Mouse (Mus musculus): ENCODE measurements around the gene Lsmem1. TPM values are rescaled to one million over a fixed set of nuclear protein-coding genes. Genes with fewer than 3 reads are reported as not detected.

Gene Lsmem1
- total RNA-seq (2012; rRNA removed) (not detected in 2 replicates), total RNA-seq (2014; rRNA removed) (not detected in 2 replicates), polyA plus RNA-seq (2012; ENCODE audit: insufficient read length, low read depth) (not detected in 2 replicates)

DNA sequence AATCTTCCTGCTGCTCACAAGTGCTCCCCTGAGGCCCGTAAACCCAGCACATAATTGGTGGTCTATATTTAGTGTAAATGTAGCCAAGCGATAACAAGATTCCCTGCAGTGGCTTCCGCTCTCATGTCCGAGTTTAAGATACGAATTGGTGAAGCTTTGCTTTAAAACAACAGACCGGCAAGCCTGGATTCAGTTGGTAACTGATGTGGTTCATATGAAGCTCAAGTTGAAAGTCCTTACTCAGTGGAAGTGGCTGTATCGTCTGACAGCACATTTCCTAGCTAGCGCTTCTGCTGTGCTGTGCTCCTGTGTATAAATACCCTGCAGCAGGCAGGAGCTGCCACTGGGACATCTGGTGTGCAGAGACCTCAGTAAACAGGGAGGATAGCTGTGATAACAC is at the start of gene Lsmem1:
TSS of gene Lsmem1 (minus strand) at position 189 of the 400 bp plus-strand sequence.
- dilution Hi-C loops (cut with MboI; ENCODE audit: extremely low pct_ligation_motif_present, extremely low pct_unique_long_range_greater_than_20kb, low sequenced_read_pairs) = no loop called here
- no peak within 1 kb of the TSS for H3K27ac ChIP-seq (ENCODE audit: insufficient read depth, low read depth)
- H3K4me1 ChIP-seq (ENCODE audit: control insufficient read depth in 1 of 2, insufficient read depth in 2 of 2) = peaks cover 0 to 15% of the 10 kb centered on the region in 2 experiments; a peak in 2 of 4 replicates
- TF ChIP-seq USF2 (conservative IDR thresholded peaks at IDR 0.05; ENCODE audit: low read depth, low read length) = no peak
- TF ChIP-seq JUND (conservative IDR thresholded peaks at IDR 0.05; ENCODE audit: low read depth, low read length) = no peak
- TF ChIP-seq TCF12 (IDR thresholded peaks at IDR 0.05; ENCODE audit: low read depth, low read length) = no peak
- TF ChIP-seq POLR2AphosphoS2 (IDR thresholded peaks at IDR 0.05; ENCODE audit: low read depth, low read length) = no peak
- TF ChIP-seq ZNF384 (IDR thresholded peaks at IDR 0.05; ENCODE audit: low read depth, low read length) = no peak
- no peak for TF ChIP-seq RAD21 (IDR thresholded peaks at IDR 0.05; ENCODE audit: low read depth, low read length)
- no peak for TF ChIP-seq E2F4 (IDR thresholded peaks at IDR 0.05; ENCODE audit: insufficient replicate concordance, low read depth, low read length)
- TF ChIP-seq SMC3 (IDR thresholded peaks at IDR 0.05; ENCODE audit: low read depth, low read length) = no peak
- no peak for TF ChIP-seq GABPA (IDR thresholded peaks at IDR 0.05; ENCODE audit: insufficient replicate concordance, low read depth, low read length)
- no peak for TF ChIP-seq MAX (IDR thresholded peaks at IDR 0.05; ENCODE audit: low read length)
- TF ChIP-seq MAZ (IDR thresholded peaks at IDR 0.05; ENCODE audit: low read depth, low read length) = no peak
- no peak for TF ChIP-seq POLR2A (IDR thresholded peaks at IDR 0.05; ENCODE audit: low read depth, low read length)
- no peak for TF ChIP-seq ZKSCAN1 (IDR thresholded peaks at IDR 0.05; ENCODE audit: borderline replicate concordance, low read depth, low read length)
- TF ChIP-seq NRF1 (IDR thresholded peaks at IDR 0.05; ENCODE audit: low read depth, low read length) = no peak
- no peak for TF ChIP-seq IRF4 (IDR thresholded peaks at IDR 0.05; ENCODE audit: low read depth, low read length)
- TF ChIP-seq MXI1 (IDR thresholded peaks at IDR 0.05; ENCODE audit: low read depth, low read length) = no peak
- TF ChIP-seq ELF1 (IDR thresholded peaks at IDR 0.05; ENCODE audit: low read depth, low read length) = no peak
- no peak for TF ChIP-seq JUN (IDR thresholded peaks at IDR 0.05; ENCODE audit: insufficient read depth, low read depth, low read length)
- no peak for TF ChIP-seq SIN3A (IDR thresholded peaks at IDR 0.05; ENCODE audit: low read length)
- in situ Hi-C loops (cut with MboI; ENCODE audit: low pct_ligation_motif_present, low pct_unique_long_range_greater_than_20kb, low sequenced_read_pairs) = no loop called here
- H3K36me3 ChIP-seq (replicated peaks in 1 of 2; ENCODE audit: control insufficient read depth in 1 of 2, insufficient read depth in 1 of 2, low read length in 1 of 2) = peaks cover 20 to 45% of the 10 kb centered on the region in 2 experiments
- no peak within 1 kb of the TSS for H3K9ac ChIP-seq (ENCODE audit: insufficient read depth, low read depth)
- no peaks in the 10 kb centered on the region for H3K9me3 ChIP-seq (replicated peaks; ENCODE audit: low read length)
- no peak within 1 kb of the TSS; the same call in 1 of the 2 replicates for H3K4me2 ChIP-seq (ENCODE audit: insufficient read depth, low read depth, poor library complexity, severe bottlenecking)
- no peaks in the 10 kb centered on the region for H3K27me3 ChIP-seq (replicated peaks)
- H3K4me3 ChIP-seq (replicated peaks in 1 of 3; ENCODE audit: low read depth in 2 of 3, low read length in 2 of 3, poor library complexity in 1 of 3) = no peak within 1 kb of the TSS
- DNase-seq (ENCODE audit: extremely low read depth) = no peak
- no peaks in the 10 kb centered on the region; the same call in 1 of the 2 replicates for H3K79me2 ChIP-seq (replicated peaks; ENCODE audit: control insufficient read depth, extremely low read depth, insufficient read depth, poor library complexity, severe bottlenecking)

GRCm38 (mm10) chr12:40248454-40249180 is 49.3 kb upstream of the Lsmem1 start, which contains the start of gene Ifrd1:
TSS of gene Ifrd1 (minus strand) at chr12:40248504.
- dilution Hi-C loops (cut with MboI; ENCODE audit: extremely low pct_ligation_motif_present, extremely low pct_unique_long_range_greater_than_20kb, low sequenced_read_pairs) = no loop called here
- H3K27ac ChIP-seq (ENCODE audit: insufficient read depth, low read depth) = no peak within 1 kb of the TSS

More at GRCm38 (mm10) chr12:40248454-40249180, 49.3 kb upstream of the Lsmem1 start, which contains the start of gene Ifrd1:
- DNase-seq (ENCODE audit: extremely low read depth) = peak; percentile 58
- Histone ChIP-seq H3K27me3 (replicated peaks) (no peaks in the 10 kb centered on the region), H3K36me3 (replicated peaks in 1 of 2; ENCODE audit: control insufficient read depth in 1 of 2, insufficient read depth in 1 of 2, low read length in 1 of 2) (no peaks in the 10 kb centered on the region), H3K4me2 (ENCODE audit: insufficient read depth, low read depth, poor library complexity, severe bottlenecking) (peak within 1 kb of the TSS; percentile 43), H3K9ac (ENCODE audit: insufficient read depth, low read depth) (peak within 1 kb of the TSS; percentile 10; the same call in 1 of the 2 replicates), H3K79me2 (replicated peaks; ENCODE audit: control insufficient read depth, extremely low read depth, insufficient read depth, poor library complexity, severe bottlenecking) (no peaks in the 10 kb centered on the region), H3K4me3 (replicated peaks in 1 of 3; ENCODE audit: low read depth in 2 of 3, low read length in 2 of 3, poor library complexity in 1 of 3) (no peak within 1 kb of the TSS), H3K9me3 (replicated peaks; ENCODE audit: low read length) (no peaks in the 10 kb centered on the region), H3K4me1 (ENCODE audit: control insufficient read depth in 1 of 2, insufficient read depth in 2 of 2) (peaks cover 25 to 46% of the 10 kb centered on the region in 2 experiments)
- peak; percentile 41; the same call in 1 of the 2 replicates for TF ChIP-seq ELF1 (IDR thresholded peaks at IDR 0.05; ENCODE audit: low read depth, low read length)
- TF ChIP-seq CHD1 (IDR thresholded peaks at IDR 0.05; ENCODE audit: low read depth, low read length) = no peak
- in situ Hi-C loops (cut with MboI; ENCODE audit: low pct_ligation_motif_present, low pct_unique_long_range_greater_than_20kb, low sequenced_read_pairs) = no loop called here
